Mouse (Mus musculus) kidney, postnatal 0 days (tissue): Measurements from ENCODE around the gene Rasal2. TPM values are rescaled to one million over a fixed set of nuclear protein-coding genes. Genes with fewer than 3 reads are reported as not detected.

ENCODE experiments used
- ATAC-seq: fragments of 200-750 bp; cut with Nextera tagmentation; replicated peaks from 2 replicates; pipeline ENCODE4 v1.8.0; 2017; ENCODE audit warnings: low read depth, moderate number of reproducible peaks, moderate TSS enrichment, moderate library complexity; ENCODE audit not compliant: low FRiP score
- DNase-seq: peaks from one replicate; pipeline ENCODE4 v3.0.0-alpha.2; 2016; ENCODE audit warnings: low spot score
- H3K27ac ChIP-seq: fragments of 300-500 bp; sonication (generic); 2 replicates; pipeline ENCODE4 v1.5.1; 2014; ENCODE audit warnings: mild to moderate bottlenecking
- H3K27me3 ChIP-seq: fragments of 300-500 bp; sonication (generic); 2 replicates; pipeline ENCODE4 v1.6.1; 2014; ENCODE audit warnings: low read length, mixed read lengths; ENCODE audit not compliant: insufficient read depth
- H3K36me3 ChIP-seq: fragments of 300-500 bp; sonication (generic); 2 replicates; pipeline ENCODE4 v1.6.1; 2014; ENCODE audit warnings: low read length, mixed read lengths; ENCODE audit not compliant: insufficient read depth
- H3K4me1 ChIP-seq: fragments of 300-500 bp; sonication (generic); replicated peaks from 2 replicates; pipeline ENCODE4 v1.6.1; 2014; ENCODE audit warnings: antibody characterized with exemption, low read length, mixed read lengths; ENCODE audit not compliant: insufficient read depth
- H3K4me2 ChIP-seq: fragments of 300-500 bp; sonication (generic); 2 replicates; pipeline ENCODE4 v1.6.1; 2014; ENCODE audit warnings: mild to moderate bottlenecking, low read length, moderate library complexity, mixed read lengths
- H3K4me3 ChIP-seq: fragments of 300-500 bp; sonication (generic); replicated peaks from 2 replicates; pipeline ENCODE4 v1.5.1; 2014; ENCODE audit warnings: low read depth, low read length
- H3K9ac ChIP-seq: fragments of 300-500 bp; sonication (generic); 2 replicates; pipeline ENCODE4 v1.6.1; 2014; ENCODE audit warnings: low read depth, low read length
- H3K9me3 ChIP-seq: fragments of 300-500 bp; sonication (generic); replicated peaks from 2 replicates; pipeline ENCODE4 v1.6.1; 2016; ENCODE audit warnings: low read length, inconsistent platforms, mixed read lengths
- CTCF ChIP-seq: IDR thresholded peaks from 2 replicates; pipeline ENCODE4 v1.5.1; 2016; ENCODE audit warnings: antibody characterized with exemption, low read depth, mild to moderate bottlenecking, moderate library complexity
- WGBS: fragments of 180-500 bp; shearing (Covaris S2); extraction: QIAGEN DNeasy Blood & Tissue Kit; methylation state at CpG from one replicate; pipeline ENCODE4 v1.1.7; 2014; 5-methylcytosine and 5-hydroxymethylcytosine counted together
- polyA plus RNA-seq: library from polyadenylated mRNA; unstranded; fragments of >200 nt; fragmentation: Nextera tagmentation; extraction: Ambion mirVana; gene quantifications from 2 replicates; pipeline ENCODE4 v1.2.1, GENCODE M21; 2015

The Rasal2 gene
- polyA plus RNA-seq, 1 experiment from 2014 or later: 7.5 TPM

DNA sequence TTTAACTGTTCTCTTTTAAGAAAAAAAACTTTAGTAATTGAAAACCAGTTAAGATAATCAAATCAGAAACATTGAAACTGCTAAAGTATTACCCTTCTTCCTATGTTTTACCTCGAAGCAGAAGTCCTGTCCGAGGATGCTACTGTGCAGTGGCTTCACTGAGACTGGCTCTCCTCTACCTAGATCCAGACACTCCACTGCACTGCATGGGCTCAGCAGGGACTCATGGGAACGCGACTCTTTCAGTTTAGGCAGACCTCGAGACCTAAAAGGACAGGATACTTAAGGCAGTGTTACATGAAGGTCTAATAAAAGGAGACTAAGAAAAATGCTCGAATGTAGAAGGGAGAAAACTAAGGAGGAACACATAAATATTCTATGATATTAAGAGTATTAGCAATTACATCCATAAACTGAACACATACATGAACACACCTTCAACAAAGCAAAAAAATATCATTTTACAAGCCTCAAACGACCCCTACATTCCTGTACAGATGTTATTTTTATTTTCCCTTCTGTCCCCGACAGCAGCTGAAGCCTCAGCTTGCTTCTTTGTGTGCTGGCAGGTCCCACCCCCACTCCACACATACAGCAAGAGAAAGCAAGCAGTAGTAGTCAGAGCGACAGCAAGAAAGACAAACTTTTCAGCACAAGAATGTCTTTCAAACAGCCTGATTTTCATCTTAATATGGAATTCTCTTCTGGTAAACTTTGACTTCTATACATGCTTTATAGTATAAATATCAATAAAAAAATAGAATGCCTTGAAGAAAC, 233.2 kb downstream of the Rasal2 start:
- no peak for ATAC-seq
- peaks cover 11% of the 10 kb centered on the region; the same call in 1 of the 2 replicates for H3K4me1 ChIP-seq
- H3K9ac ChIP-seq: no peak overlapping the region
- no peak for TF ChIP-seq CTCF
- peak; percentile 18 for DNase-seq
- H3K4me3 ChIP-seq: no peak overlapping the region
- no peaks in the 10 kb centered on the region for H3K9me3 ChIP-seq
- peak overlapping the region; percentile 23 for H3K4me2 ChIP-seq
- no peak overlapping the region for H3K27ac ChIP-seq
- WGBS: 44% methylated on average over 9 of the region's 9 CpGs
- H3K27me3 ChIP-seq: no peaks in the 10 kb centered on the region
- H3K36me3 ChIP-seq: no peaks in the 10 kb centered on the region

DNA sequence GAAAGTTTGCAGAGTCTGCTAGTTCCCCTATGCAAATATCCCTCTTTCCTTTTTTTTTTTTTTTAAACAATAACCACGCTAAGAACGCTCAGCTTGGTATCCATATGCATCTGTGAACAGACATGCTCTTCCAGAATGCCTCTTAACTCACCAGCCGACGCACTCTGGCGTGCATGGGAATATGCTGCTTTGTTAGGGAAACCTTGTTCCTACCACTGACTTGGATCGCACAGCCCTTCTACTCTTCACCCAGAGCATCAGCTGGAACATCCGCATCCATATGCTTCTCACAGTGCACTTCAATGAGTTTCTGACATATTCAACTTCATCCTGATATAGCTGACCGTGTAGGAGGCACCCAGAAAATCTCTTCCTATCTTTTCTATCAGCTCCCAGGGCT, 243.1 kb downstream of the Rasal2 start:
- ATAC-seq: no peak

DNA sequence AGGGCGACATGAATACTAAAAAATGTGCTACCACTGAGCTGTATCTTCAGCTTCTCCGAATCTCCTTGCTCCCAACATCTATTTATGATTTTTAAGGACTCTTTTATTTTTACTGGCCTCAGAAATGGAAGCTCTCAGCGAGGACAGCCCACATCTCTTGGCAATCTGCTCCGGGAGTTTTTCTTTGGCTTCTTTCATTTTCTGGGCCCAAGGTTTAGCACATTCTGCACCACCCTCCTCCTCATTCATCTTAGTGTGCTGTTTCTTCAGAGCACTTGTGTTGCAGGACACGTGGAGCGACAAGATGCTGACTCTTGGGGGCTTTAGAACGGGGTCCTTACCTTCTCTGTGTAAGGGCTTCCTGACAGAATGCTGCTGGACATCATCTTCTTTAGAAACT, 243.5 kb downstream of the Rasal2 start:
- no peak for DNase-seq
- no peak for ATAC-seq

More for the DNA sequence above, 243.1 kb downstream of the Rasal2 start:
- WGBS: 92% methylated on average over 8 of the region's 8 CpGs
- H3K4me3 ChIP-seq: no peak overlapping the region
- no peak for DNase-seq
- no peaks in the 10 kb centered on the region for H3K9me3 ChIP-seq
- H3K4me1 ChIP-seq: no peaks in the 10 kb centered on the region
- H3K27me3 ChIP-seq: no peaks in the 10 kb centered on the region
- H3K36me3 ChIP-seq: no peaks in the 10 kb centered on the region
- no peak overlapping the region for H3K4me2 ChIP-seq
- no peak overlapping the region for H3K27ac ChIP-seq
- TF ChIP-seq CTCF: no peak
- no peak overlapping the region for H3K9ac ChIP-seq

DNA sequence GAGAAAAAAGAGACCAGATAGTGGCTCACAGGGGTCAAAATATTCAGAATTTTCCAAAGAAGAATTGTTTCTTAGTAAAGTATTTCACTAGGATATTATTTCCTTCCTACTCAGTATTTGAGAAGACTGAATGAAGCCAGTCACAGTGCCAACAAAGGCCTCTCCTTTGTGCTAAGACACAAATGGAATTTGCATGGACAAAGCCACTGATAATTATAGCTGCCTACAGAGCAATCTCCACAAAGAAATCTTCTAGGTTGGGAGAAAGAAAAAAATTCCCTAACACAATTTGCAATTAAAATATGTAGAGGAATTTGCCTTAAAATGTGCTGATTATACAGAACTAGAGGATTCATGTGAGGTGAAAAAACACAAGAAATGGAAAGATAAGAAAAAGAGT, 258.6 kb downstream of the Rasal2 start:
- no peak for DNase-seq
- H3K4me1 ChIP-seq: no peaks in the 10 kb centered on the region
- no peak overlapping the region for H3K4me3 ChIP-seq
- H3K27ac ChIP-seq: no peak overlapping the region
- H3K27me3 ChIP-seq: no peaks in the 10 kb centered on the region
- 0 out of 2 replicates have a peak, but pooled peaks cover 10% of the 10 kb centered on the region for H3K36me3 ChIP-seq
- H3K9ac ChIP-seq: no peak overlapping the region
- H3K9me3 ChIP-seq: no peaks in the 10 kb centered on the region
- TF ChIP-seq CTCF: no peak
- no peak overlapping the region for H3K4me2 ChIP-seq
- no peak for ATAC-seq

More for the DNA sequence above, 243.5 kb downstream of the Rasal2 start:
- no peaks in the 10 kb centered on the region for H3K9me3 ChIP-seq
- no peak overlapping the region for H3K4me2 ChIP-seq
- H3K36me3 ChIP-seq: no peaks in the 10 kb centered on the region
- H3K27ac ChIP-seq: no peak overlapping the region
- H3K9ac ChIP-seq: no peak overlapping the region
- H3K27me3 ChIP-seq: no peaks in the 10 kb centered on the region
- TF ChIP-seq CTCF: no peak
- H3K4me3 ChIP-seq: no peak overlapping the region
- no peaks in the 10 kb centered on the region for H3K4me1 ChIP-seq
- WGBS: 89% methylated on average over 7 of the region's 7 CpGs

DNA sequence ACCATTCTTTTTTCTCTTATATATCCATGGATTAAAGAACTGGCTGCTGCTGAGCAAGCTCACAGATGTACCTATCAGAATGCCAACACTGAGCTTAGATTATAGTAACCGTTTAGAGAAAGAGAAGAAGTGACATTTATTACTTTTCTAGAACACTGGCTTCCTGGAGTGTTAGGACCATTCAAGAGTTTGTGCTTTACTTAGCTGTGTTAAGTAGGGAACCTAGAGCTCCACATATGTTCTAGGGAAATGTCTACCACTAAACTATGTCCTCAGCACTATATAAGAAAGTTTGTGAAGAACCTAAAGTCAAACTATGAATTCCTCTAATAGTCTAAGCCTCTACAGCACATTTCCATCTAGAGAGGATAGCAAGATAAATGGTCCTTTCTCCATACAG, 262.3 kb downstream of the Rasal2 start:
- H3K9ac ChIP-seq: no peak overlapping the region

DNA sequence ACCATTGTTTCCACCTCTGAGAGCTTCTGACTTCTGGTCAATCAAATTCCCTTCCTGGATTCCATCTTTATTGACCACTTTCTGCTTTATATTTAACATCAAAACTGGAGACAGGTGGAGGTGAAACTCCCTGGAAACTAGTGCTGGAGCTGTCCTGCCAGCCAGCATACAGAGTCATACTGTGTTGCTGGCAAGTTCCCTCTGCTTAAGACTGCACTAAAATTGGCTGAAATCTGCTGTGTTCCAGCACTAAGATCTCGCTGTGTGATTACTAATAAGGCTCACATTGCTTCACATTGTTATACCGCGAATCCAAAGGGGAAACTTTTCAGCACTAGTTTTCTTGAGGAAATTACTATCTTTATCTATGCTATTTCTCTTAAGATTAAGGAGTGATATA, 267.8 kb downstream of the Rasal2 start:
- Histone ChIP-seq H3K4me3 (no peak overlapping the region), H3K9ac (no peak overlapping the region), H3K9me3 (no peaks in the 10 kb centered on the region), H3K27ac (no peak overlapping the region), H3K4me2 (no peak overlapping the region), H3K36me3 (0 out of 2 replicates have a peak, but pooled peaks cover under 1% of the 10 kb centered on the region), H3K27me3 (no peaks in the 10 kb centered on the region), H3K4me1 (no peaks in the 10 kb centered on the region)
- 87% methylated on average over 3 of the region's 3 CpGs for whole genome bisulfite sequencing
- TF ChIP-seq CTCF: no peak
- DNase-seq (no peak), ATAC-seq (no peak)

More for the DNA sequence above, 262.3 kb downstream of the Rasal2 start:
- Histone ChIP-seq H3K9me3 (no peaks in the 10 kb centered on the region), H3K4me1 (no peaks in the 10 kb centered on the region), H3K27me3 (no peaks in the 10 kb centered on the region), H3K4me2 (no peak overlapping the region), H3K27ac (no peak overlapping the region), H3K36me3 (no peaks in the 10 kb centered on the region), H3K4me3 (no peak overlapping the region)
- DNase-seq: no peak
- ATAC-seq: no peak
- 58% methylated on average over 1 of the region's 1 CpGs for WGBS
- TF ChIP-seq CTCF: no peak
